Mouse (Mus musculus): ENCODE results near the gene Enpp7. TPM values are rescaled to one million over a fixed set of nuclear protein-coding genes. Genes with fewer than 3 reads are reported as not detected.
A peak's percentile ranks its signal among the peaks of the same experiment; 100 is the strongest.

Gene Enpp7
- total and polyA plus RNA-seq, 2 experiments from 2014 or later: not detected

GRCm38 (mm10) chr11:119041750-119042465, 53.9 kb downstream of the Enpp7 start:
- H3K4me2 ChIP-seq (ENCODE audit: low read depth, low read length): peak overlapping the region; percentile 94
- peaks cover 38% of the 10 kb centered on the region for H3K27me3 ChIP-seq (ENCODE audit: insufficient read depth, low read length)
- peak overlapping the region; percentile 70; the same call in 1 of the 2 replicates for H3K27ac ChIP-seq
- peak; percentile 1; the same call in 1 of the 2 replicates for ATAC-seq
- H3K9ac ChIP-seq (replicated peaks; ENCODE audit: low read length): peak overlapping the region; percentile 70
- peaks cover 10% of the 10 kb centered on the region; the same call in 1 of the 2 replicates for H3K36me3 ChIP-seq (ENCODE audit: insufficient read depth, low read length)
- no peak for DNase-seq (ENCODE audit: low spot score)
- peak overlapping the region; percentile 81 for H3K4me3 ChIP-seq (ENCODE audit: low read length)
- WGBS: under 1% methylated on average over 29 of the region's 31 CpGs
- peaks cover 19% of the 10 kb centered on the region for H3K4me1 ChIP-seq (ENCODE audit: insufficient read depth, low read length)
- H3K9me3 ChIP-seq (ENCODE audit: low read length): no peaks in the 10 kb centered on the region
- no peak for TF ChIP-seq CTCF (IDR thresholded peaks at IDR 0.05; ENCODE audit: low read depth)

Other genes starting within 250 kb of the Enpp7 start
- gene Rbfox3, start 76.6 kb upstream of the Enpp7 start, total RNA-seq (2014; rRNA removed): 50.0 and 52.6 TPM in 2 replicates
- gene Rbfox3, start 76.6 kb upstream of the Enpp7 start, polyA plus RNA-seq (2015; fragmentation: Nextera tagmentation; extraction: Ambion mirVana): 75.5 and 76.8 TPM in 2 replicates
- 14.6 and 18.9 TPM in 2 replicates for gene Cbx2, start 34.8 kb downstream of the Enpp7 start, total RNA-seq (2014; rRNA removed)
- 7.0 and 7.4 TPM in 2 replicates for gene Cbx2, start 34.8 kb downstream of the Enpp7 start, polyA plus RNA-seq (2015; fragmentation: Nextera tagmentation; extraction: Ambion mirVana)
- gene Cbx8, start 52.8 kb downstream of the Enpp7 start, total RNA-seq (2014; rRNA removed): 10.0 and 11.4 TPM in 2 replicates
- 6.5 and 7.6 TPM in 2 replicates for gene Cbx8, start 52.8 kb downstream of the Enpp7 start, polyA plus RNA-seq (2015; fragmentation: Nextera tagmentation; extraction: Ambion mirVana)
- 33.6 and 41.3 TPM in 2 replicates for gene Cbx4, start 98.0 kb downstream of the Enpp7 start, total RNA-seq (2014; rRNA removed)
- gene Cbx4, start 98.0 kb downstream of the Enpp7 start, polyA plus RNA-seq (2015; fragmentation: Nextera tagmentation; extraction: Ambion mirVana): 22.4 and 23.7 TPM in 2 replicates
- 161 and 182 TPM in 2 replicates for gene Tbc1d16, start 240.3 kb downstream of the Enpp7 start, total RNA-seq (2014; rRNA removed)
- gene Tbc1d16, start 240.3 kb downstream of the Enpp7 start, polyA plus RNA-seq (2015; fragmentation: Nextera tagmentation; extraction: Ambion mirVana): 42.1 and 43.9 TPM in 2 replicates
- 11.5 and 12.5 TPM in 2 replicates for gene Ccdc40, start 240.4 kb downstream of the Enpp7 start, total RNA-seq (2014; rRNA removed)
- 9.7 and 10.3 TPM in 2 replicates for gene Ccdc40, start 240.4 kb downstream of the Enpp7 start, polyA plus RNA-seq (2015; fragmentation: Nextera tagmentation; extraction: Ambion mirVana)